Mouse (Mus musculus): ENCODE measurements around the gene Adgrl1. TPM values are rescaled to one million over a fixed set of nuclear protein-coding genes. Genes with fewer than 3 reads are reported as not detected.

Adgrl1 gene
- 100 to 1,000 TPM; 315 to 348 TPM for total RNA-seq (2021)

DNA sequence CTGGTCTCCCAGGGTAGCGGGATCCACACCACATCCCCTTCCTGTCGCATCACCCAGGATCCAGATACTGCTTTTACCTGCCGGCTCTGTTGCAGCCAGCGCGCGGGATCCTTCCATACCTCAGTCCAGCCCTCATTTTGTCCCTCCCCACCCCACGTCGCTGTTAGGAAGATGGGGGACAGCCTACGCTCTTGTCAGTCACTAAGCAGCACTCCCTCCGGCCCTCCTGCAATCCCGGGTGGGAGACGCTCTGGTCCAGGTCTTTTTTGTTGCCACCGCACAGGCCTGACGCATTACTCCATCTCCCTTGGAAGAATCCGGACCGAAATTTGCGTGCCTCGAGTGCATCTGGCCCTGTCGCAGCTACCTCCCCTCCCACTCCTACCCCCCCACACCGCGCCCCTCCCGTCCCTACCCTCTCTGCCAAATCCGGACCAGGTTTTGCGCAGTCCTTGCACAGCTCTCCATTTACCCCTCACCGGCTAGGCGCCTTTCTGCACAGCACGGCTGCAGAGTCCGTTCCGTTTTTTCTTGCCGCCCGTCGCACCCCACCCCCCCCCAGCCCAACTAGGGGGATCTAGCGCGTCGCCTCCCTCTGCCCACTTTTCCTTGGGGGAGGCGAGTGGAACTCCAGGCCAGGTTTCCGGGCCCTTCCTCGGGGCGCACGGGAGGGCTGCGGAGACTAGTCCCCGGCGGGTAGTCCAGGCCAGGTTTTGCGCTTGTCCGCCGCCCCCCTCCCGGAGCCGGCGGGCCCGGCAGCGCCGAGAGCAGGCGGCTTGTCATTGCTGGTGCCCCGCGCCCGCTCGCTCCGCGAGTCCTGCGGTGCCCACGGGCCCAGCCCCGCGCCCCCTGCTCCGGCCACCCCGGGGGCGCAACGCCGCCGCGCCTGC lies at the start of gene Adgrl1:
Gene Adgrl1, plus strand, starts transcription at position 743 of the 890 bp plus-strand sequence.
- DNase-seq (ENCODE audit: extremely low spot score in 1 of 2, low spot score in 1 of 2): peak; percentile 87 to 94

DNA sequence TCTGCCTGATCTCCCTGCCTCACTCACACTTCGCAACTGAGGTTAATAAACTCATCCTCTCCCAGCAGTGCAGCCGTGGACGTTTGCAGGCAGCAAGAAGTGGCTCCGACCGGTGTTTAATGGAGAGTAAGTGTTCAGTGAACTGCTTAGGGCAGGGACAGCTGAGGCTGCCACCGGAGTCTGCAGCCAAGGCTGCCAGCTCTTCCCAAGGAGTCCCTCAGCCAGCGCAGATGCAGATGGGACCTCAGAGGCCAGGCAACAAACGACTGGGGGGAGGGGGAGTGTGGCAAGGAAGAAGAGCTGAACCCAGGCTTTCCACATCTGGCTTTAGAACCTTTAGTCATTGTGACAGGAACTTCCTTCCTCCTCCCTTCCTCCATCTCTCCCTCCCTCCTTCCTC lies 47.6 kb upstream of the Adgrl1 start:
- no peak for DNase-seq (ENCODE audit: extremely low spot score in 1 of 2, low spot score in 1 of 2)

DNA sequence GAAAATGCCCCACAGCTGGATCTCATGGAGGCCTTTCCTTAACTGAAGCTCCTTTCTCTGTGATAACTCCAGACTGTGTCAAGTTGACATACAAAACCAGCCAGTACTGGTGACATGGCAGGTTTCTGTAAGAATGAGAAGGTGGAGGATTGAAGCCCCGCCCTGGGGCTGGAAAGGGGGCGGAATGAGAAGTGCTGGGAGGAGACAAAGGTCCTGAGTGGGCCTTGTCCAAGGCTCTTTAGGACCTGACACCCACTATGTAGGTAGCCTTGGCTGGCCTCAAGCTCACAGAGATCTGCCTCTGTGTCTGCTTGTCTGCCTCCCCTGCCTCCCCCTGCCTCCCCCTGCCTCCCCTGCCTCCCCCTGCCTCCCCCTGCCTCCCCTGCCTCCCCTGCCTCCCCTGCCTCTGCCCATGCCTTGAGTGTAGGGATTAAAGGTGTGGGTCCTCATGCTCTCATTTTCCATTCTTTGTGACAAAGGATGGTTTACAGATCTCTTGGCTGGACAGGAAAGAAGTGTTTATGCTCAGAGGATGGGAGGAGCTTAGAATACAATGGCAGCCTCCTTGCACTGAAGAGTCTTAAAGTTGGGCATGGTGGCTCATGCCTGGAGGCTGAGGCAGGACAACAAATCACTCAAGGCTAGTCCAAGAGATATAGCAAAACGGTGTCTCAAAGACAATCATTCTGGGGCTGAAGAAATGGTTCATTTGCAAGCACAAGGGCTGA lies 46.4 kb upstream of the Adgrl1 start:
- DNase-seq (ENCODE audit: extremely low spot score in 1 of 2, low spot score in 1 of 2): no peak

- no peak for DNase-seq (ENCODE audit: extremely low spot score in 1 of 2, low spot score in 1 of 2)
Measured at GRCm38 (mm10) chr8:83856486-83857065, 43.3 kb upstream of the Adgrl1 start.

DNA sequence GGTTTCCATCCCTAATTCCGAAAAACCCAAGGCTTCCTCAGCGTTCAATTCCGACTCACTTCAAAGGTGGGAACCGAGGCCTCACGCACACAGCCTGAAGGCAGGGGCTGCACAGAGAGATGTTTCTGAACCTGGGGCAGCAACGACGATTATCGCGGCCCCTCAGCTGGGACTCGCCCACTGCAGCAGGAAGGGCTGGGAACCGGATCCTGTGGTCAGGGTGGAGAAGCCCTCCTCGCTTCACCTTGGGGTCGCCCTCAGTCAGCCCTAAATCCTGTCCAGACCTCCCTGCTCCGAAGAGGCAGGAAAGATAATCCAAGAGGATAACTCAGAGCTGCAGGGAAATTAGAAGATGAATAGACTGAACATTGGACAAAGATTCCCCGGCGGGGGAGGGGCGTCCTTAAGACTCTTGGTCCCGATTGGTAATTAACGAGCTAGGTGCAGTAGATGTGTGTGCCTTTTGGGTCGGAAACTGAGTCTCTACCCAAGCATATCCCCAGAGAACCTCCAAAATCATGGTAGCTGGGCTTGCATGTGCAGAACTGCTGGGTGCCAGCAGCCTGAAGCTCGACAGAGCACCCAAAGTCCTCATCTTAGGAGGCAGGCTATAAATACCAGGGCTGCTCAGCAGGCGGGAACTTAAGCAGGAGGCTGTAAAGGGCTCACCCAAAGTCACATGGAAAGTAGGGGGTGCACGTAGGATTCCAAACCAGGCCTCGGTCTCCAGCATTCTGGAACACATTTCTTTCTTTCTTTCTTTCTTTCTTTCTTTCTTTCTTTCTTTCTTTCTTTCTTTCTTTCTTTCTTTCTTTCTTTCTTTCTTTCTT lies 37.3 kb upstream of the Adgrl1 start:
- DNase-seq (ENCODE audit: extremely low spot score in 1 of 2, low spot score in 1 of 2): no peak

- DNase-seq (ENCODE audit: extremely low spot score in 1 of 2, low spot score in 1 of 2): peak; percentile 52 to 57
Measured at GRCm38 (mm10) chr8:83874881-83875655, 24.8 kb upstream of the Adgrl1 start.

- DNase-seq (ENCODE audit: extremely low spot score in 1 of 2, low spot score in 1 of 2): no peak
Measured at GRCm38 (mm10) chr8:83875656-83876040, 24.3 kb upstream of the Adgrl1 start.

DNA sequence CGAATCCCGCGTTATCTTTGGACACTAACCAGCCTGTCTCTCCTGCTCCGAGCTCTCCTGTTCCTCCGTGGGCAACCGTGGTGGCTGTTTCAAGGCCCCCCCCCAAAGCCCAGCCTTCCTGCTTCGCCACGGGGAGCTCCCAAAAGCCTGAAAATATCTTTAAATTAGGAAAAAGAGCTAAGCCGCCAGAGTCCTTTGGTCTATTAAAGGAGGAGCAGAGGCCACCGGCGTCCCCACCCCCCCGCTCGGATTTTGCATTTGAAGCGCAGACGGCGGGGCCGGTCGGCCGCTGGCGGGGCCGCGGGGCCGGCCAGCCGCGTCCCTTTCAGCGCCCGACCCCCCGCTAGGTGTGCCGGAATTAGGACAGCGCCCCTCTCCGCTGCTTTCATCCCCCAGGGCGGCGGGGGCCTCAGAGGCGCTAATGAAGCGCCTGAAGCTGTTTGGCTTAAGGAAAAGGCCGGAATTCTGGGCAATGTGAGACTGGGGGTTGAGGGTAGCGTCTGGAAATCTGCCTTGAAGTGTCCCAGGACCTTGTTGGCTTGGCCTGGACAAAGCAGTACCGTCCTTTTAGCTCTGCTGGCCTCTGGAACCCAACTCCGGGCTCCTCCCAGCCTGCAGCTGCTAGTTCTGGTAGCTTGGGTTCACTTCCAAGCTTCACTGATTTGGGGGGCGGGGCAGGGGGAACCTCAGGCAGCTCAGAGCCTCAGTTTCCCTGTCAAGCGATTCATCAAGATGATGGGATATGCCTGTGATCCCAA lies 23.6 kb upstream of the Adgrl1 start:
- DNase-seq (ENCODE audit: extremely low spot score in 1 of 2, low spot score in 1 of 2): no peak

- DNase-seq (ENCODE audit: extremely low spot score in 1 of 2, low spot score in 1 of 2): no peak
Measured at GRCm38 (mm10) chr8:83876838-83877223, 23.1 kb upstream of the Adgrl1 start.

- DNase-seq (ENCODE audit: extremely low spot score in 1 of 2, low spot score in 1 of 2): no peak
Measured at GRCm38 (mm10) chr8:83888409-83888808, 11.5 kb upstream of the Adgrl1 start.

DNA sequence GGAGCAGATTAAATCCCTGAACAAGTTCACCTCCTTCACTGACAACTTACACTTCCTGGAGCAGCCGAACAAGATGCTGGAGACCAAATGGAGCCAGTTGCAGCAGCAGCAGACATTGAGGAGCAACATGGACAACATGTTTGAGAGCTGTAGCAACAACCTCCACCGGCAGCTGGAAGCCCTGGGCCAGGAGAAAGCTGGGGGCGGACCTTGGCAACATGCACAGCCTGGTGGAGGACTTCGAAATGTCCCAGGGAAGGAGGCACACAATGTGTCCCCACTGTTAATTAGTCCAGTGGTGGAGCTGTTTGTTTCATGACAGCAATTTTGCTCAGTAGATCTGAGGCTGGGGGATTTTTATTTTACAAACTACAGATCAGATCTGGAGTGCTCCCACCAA lies 7.8 kb upstream of the Adgrl1 start:
- DNase-seq (ENCODE audit: extremely low spot score in 1 of 2, low spot score in 1 of 2): no peak

DNA sequence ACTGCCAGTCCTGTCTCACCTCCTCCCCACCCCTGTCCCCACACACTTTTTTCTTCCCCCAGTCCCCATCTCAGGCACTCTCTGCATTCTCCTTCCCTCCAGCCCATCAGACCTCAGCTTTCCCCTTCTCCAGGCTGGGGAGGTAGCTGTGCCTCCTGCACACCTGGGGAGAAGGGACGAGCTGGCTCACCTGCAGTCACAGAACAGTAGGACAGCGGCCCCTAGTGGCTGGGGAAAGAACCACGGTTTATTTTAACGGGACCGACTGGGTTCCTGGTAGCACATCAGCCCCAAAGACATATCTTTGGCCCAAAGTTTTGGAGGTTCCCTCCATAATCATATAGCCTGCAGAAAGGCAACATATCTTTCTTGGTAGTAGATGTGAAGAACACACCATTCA lies 6.0 kb upstream of the Adgrl1 start:
- peak; percentile 75 to 94 for DNase-seq (ENCODE audit: extremely low spot score in 1 of 2, low spot score in 1 of 2)

DNA sequence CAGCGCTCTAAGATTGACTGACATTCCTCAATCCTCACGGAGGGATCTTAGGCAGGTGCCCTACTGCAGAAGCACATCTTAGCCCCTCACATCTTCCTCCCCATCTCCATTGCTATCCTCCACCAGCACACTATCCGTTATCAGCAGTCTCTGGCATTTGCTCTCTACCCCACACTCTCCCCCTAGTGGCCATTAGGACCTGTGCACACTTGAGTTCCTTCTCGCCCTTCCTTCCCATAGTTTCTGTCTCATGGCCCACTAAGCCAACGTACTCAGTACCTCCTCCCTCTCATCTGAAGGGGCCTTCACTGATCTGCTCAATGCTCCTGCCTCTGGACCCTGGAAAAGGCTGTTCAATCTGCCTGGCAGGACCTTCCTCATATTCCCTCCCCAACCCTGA lies 4.0 kb upstream of the Adgrl1 start:
- no peak for DNase-seq (ENCODE audit: extremely low spot score in 1 of 2, low spot score in 1 of 2)

GRCm38 (mm10) chr8:83896461-83896860 lies 3.4 kb upstream of the Adgrl1 start:
- DNase-seq (ENCODE audit: extremely low spot score in 1 of 2, low spot score in 1 of 2): no peak

- DNase-seq (ENCODE audit: extremely low spot score in 1 of 2, low spot score in 1 of 2): peak in 1 of 2 experiments; percentile 66
Measured at GRCm38 (mm10) chr8:83897211-83897610, 2.7 kb upstream of the Adgrl1 start.

- DNase-seq (ENCODE audit: extremely low spot score in 1 of 2, low spot score in 1 of 2): no peak
Measured at GRCm38 (mm10) chr8:83898456-83898855, 1.4 kb upstream of the Adgrl1 start.

- no peak for DNase-seq (ENCODE audit: extremely low spot score in 1 of 2, low spot score in 1 of 2)
Measured at GRCm38 (mm10) chr8:83898985-83899362, 931 bp upstream of the Adgrl1 start.

DNA sequence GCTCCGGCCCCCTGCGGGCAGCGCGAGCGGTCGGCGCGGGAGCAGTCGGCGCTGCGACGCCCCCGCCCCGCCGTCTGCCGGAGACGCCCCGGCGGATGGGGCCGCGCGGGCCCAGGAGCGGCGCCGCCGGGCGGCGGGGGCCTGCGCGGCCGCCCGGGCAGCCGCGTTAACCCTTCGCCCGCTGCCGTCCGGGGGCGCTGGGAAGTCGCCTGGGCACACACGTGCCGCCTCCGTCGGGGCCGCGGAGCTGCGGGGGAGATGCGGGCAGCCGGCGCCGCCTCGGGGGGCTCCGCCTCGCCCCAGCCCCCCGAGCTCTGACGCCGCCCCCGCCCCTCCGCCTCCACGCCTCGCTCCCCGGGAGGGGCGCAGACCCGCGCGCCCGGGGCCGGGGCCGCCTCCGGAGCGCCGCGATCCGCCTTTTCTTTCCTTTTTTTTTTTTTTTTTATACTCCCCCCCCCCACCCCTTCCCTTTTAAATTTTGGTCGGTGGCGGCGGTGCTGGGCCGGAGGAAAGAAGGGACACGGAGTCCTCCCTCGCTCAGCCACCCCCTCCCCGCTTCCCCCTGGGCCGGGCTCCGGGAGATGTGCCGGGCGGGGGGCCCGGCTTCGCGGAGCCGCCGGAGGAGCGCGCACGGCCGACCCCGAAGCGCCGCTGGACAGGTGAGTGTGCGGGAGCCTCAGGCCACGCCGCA lies 506 bp downstream of the Adgrl1 start:
- DNase-seq (ENCODE audit: extremely low spot score in 1 of 2, low spot score in 1 of 2): no peak

DNA sequence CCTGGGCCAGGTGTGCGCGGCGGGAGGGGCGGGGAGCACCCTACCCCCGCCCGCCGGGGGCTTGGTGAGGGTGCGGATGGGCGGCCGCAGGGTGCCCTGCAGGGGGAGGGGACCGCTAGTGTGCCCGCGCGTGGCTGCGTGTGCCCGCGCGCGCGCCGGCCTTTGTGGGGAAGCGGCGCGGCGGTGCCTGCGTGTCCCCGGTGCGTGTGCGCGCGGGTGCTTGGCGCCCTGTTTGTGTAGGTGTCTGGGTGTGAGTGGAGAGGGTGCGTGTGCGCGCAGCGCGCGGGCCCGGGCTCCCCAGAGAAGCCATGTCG lies 1.0 kb downstream of the Adgrl1 start:
- DNase-seq (ENCODE audit: extremely low spot score in 1 of 2, low spot score in 1 of 2): peak; percentile 53 to 64

Data from layer of hippocampus, postnatal 25 days (tissue).